Mouse (Mus musculus): ENCODE data around the gene Tssk6. TPM values are rescaled to one million over a fixed set of nuclear protein-coding genes. Genes with fewer than 3 reads are reported as not detected.

Gene Tssk6
- total and polyA plus RNA-seq, 2 experiments from 2014 or later: 0.95 to 4.1 TPM

- no peak overlapping the region for H3K27ac ChIP-seq (ENCODE audit: low read depth, low read length)
- peaks cover 15% of the 10 kb centered on the region for H3K27me3 ChIP-seq (ENCODE audit: insufficient read depth, low read length)
- no peaks in the 10 kb centered on the region for H3K9me3 ChIP-seq (ENCODE audit: low read length)
- TF ChIP-seq CTCF (IDR thresholded peaks at IDR 0.05; ENCODE audit: low read depth): no peak
- no peak overlapping the region for H3K4me2 ChIP-seq (ENCODE audit: low read depth)
- 0 out of 2 replicates have a peak, but pooled peaks cover 6% of the 10 kb centered on the region for H3K4me1 ChIP-seq (ENCODE audit: insufficient read depth)
- peaks cover 3% of the 10 kb centered on the region; the same call in 1 of the 2 replicates for H3K36me3 ChIP-seq (ENCODE audit: insufficient read depth)
- H3K9ac ChIP-seq: no peak overlapping the region
- ATAC-seq (no peak), DNase-seq (no peak)
- H3K4me3 ChIP-seq (ENCODE audit: low read depth, low read length): no peak overlapping the region
- 88% methylated on average over 4 of the region's 4 CpGs for WGBS
Observed at GRCm38 (mm10) chr8:69877396-69877795, 24.6 kb upstream of the Tssk6 start.

GRCm38 (mm10) chr8:69877992-69878391 is 24.0 kb upstream of the Tssk6 start:
- Histone ChIP-seq H3K36me3 (ENCODE audit: insufficient read depth) (no peaks in the 10 kb centered on the region), H3K4me2 (ENCODE audit: low read depth) (no peak overlapping the region), H3K9me3 (ENCODE audit: low read length) (no peaks in the 10 kb centered on the region), H3K27ac (ENCODE audit: low read depth, low read length) (no peak overlapping the region), H3K9ac (no peak overlapping the region), H3K4me3 (ENCODE audit: low read depth, low read length) (no peak overlapping the region), H3K27me3 (ENCODE audit: insufficient read depth, low read length) (peaks cover 21% of the 10 kb centered on the region), H3K4me1 (ENCODE audit: insufficient read depth) (0 out of 2 replicates have a peak, but pooled peaks cover 6% of the 10 kb centered on the region)
- WGBS: 57% methylated on average over 3 of the region's 3 CpGs
- TF ChIP-seq CTCF (IDR thresholded peaks at IDR 0.05; ENCODE audit: low read depth): no peak
- DNase-seq: no peak
- ATAC-seq: no peak

- 59% methylated on average over 8 of the region's 8 CpGs for WGBS
- H3K27me3 ChIP-seq (ENCODE audit: insufficient read depth, low read length): peaks cover 37% of the 10 kb centered on the region
- no peak overlapping the region for H3K4me3 ChIP-seq (ENCODE audit: low read depth, low read length)
- no peak for ATAC-seq
- DNase-seq: no peak
- no peak overlapping the region for H3K9ac ChIP-seq
- H3K27ac ChIP-seq (ENCODE audit: low read depth, low read length): no peak overlapping the region
- no peak for TF ChIP-seq CTCF (IDR thresholded peaks at IDR 0.05; ENCODE audit: low read depth)
- no peaks in the 10 kb centered on the region for H3K9me3 ChIP-seq (ENCODE audit: low read length)
- H3K36me3 ChIP-seq (ENCODE audit: insufficient read depth): no peaks in the 10 kb centered on the region
- no peak overlapping the region for H3K4me2 ChIP-seq (ENCODE audit: low read depth)
- 0 out of 2 replicates have a peak, but pooled peaks cover 6% of the 10 kb centered on the region for H3K4me1 ChIP-seq (ENCODE audit: insufficient read depth)
Observed at GRCm38 (mm10) chr8:69879678-69880077, 22.3 kb upstream of the Tssk6 start.

GRCm38 (mm10) chr8:69880841-69881240 is 21.1 kb upstream of the Tssk6 start:
- Histone ChIP-seq H3K36me3 (ENCODE audit: insufficient read depth) (no peaks in the 10 kb centered on the region), H3K9ac (peak overlapping the region; percentile 2; the same call in 1 of the 2 replicates), H3K27me3 (ENCODE audit: insufficient read depth, low read length) (peaks cover 48% of the 10 kb centered on the region), H3K27ac (ENCODE audit: low read depth, low read length) (no peak overlapping the region), H3K4me3 (ENCODE audit: low read depth, low read length) (peak overlapping the region; percentile 44), H3K4me1 (ENCODE audit: insufficient read depth) (0 out of 2 replicates have a peak, but pooled peaks cover 6% of the 10 kb centered on the region), H3K4me2 (ENCODE audit: low read depth) (peak overlapping the region; percentile 56), H3K9me3 (ENCODE audit: low read length) (no peaks in the 10 kb centered on the region)
- no peak for TF ChIP-seq CTCF (IDR thresholded peaks at IDR 0.05; ENCODE audit: low read depth)
- ATAC-seq (no peak), DNase-seq (no peak)
- 9% methylated on average over 37 of the region's 37 CpGs for WGBS

DNA sequence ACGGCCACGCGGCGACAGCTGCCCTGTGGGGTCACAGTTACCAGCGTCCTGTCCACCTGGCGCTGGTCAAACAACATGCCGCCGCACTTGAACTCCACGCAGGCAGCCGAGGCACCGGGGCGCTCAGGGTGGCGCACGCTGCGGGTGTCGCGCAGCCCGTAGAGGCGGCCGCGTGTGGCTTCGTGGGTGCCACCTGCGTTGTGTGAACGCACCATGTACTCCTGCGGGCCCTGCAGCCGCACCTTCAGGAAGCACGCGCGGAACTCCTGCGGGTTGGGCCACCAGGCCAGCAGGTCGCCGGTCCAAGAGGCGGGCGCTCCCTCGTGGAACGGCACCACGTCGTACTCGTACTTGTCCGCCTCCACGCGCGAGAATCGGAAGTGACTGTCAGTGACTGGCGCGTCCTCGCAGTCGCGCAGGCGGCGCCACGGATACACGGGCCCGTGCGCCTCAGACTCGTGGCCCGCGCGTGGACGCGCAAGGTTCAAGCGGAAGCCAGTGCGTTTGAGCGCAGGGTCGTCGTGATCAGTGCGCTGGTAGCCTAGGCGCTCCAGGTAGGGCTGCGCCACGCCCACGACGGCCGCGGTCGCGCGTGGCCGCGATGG is 20.6 kb upstream of the Tssk6 start:
- DNase-seq (peak; percentile 58), ATAC-seq (peak; percentile 42)
- WGBS: 22% methylated on average over 79 of the region's 79 CpGs
- peaks cover 53% of the 10 kb centered on the region for H3K27me3 ChIP-seq (ENCODE audit: insufficient read depth, low read length)
- TF ChIP-seq CTCF (IDR thresholded peaks at IDR 0.05; ENCODE audit: low read depth): no peak
- H3K4me2 ChIP-seq (ENCODE audit: low read depth): peak overlapping the region; percentile 56
- 0 out of 2 replicates have a peak, but pooled peaks cover 6% of the 10 kb centered on the region for H3K4me1 ChIP-seq (ENCODE audit: insufficient read depth)
- H3K36me3 ChIP-seq (ENCODE audit: insufficient read depth): no peaks in the 10 kb centered on the region
- peak overlapping the region; percentile 51 for H3K9ac ChIP-seq
- H3K9me3 ChIP-seq (ENCODE audit: low read length): no peaks in the 10 kb centered on the region
- no peak overlapping the region for H3K27ac ChIP-seq (ENCODE audit: low read depth, low read length)
- peak overlapping the region; percentile 44 for H3K4me3 ChIP-seq (ENCODE audit: low read depth, low read length)

- Histone ChIP-seq H3K4me3 (ENCODE audit: low read depth, low read length) (peak overlapping the region; percentile 44), H3K9ac (peak overlapping the region; percentile 51), H3K9me3 (ENCODE audit: low read length) (no peaks in the 10 kb centered on the region), H3K27ac (ENCODE audit: low read depth, low read length) (no peak overlapping the region), H3K4me1 (ENCODE audit: insufficient read depth) (0 out of 2 replicates have a peak, but pooled peaks cover 6% of the 10 kb centered on the region), H3K4me2 (ENCODE audit: low read depth) (peak overlapping the region; percentile 56), H3K36me3 (ENCODE audit: insufficient read depth) (no peaks in the 10 kb centered on the region), H3K27me3 (ENCODE audit: insufficient read depth, low read length) (peaks cover 61% of the 10 kb centered on the region)
- ATAC-seq (peak; percentile 75), DNase-seq (peak; percentile 86)
- TF ChIP-seq CTCF (IDR thresholded peaks at IDR 0.05; ENCODE audit: low read depth): no peak
- 9% methylated on average over 100 of the region's 103 CpGs for WGBS
Observed at GRCm38 (mm10) chr8:69882021-69882756, 19.8 kb upstream of the Tssk6 start.
